Mouse (Mus musculus) midbrain, embryonic 15.5 days (tissue): ENCODE data around the gene Arhgap6. TPM values are rescaled to one million over a fixed set of nuclear protein-coding genes. Genes with fewer than 3 reads are reported as not detected.
"Not testable (repeated sequence)": the region's sequence is repeated elsewhere in the genome, so short reads cannot be mapped to it uniquely, and the experiment has no call there.

ENCODE experiments used
- ATAC-seq: fragments of 200-750 bp; cut with Nextera tagmentation; replicated peaks from 2 replicates; pipeline ENCODE4 v1.8.0; 2017; ENCODE audit warnings: moderate TSS enrichment
- H3K27ac ChIP-seq: fragments of 300-500 bp; sonication (generic); 2 replicates; pipeline ENCODE4 v1.5.1; 2015; ENCODE audit warnings: mild to moderate bottlenecking, inconsistent platforms
- H3K27me3 ChIP-seq: fragments of 300-500 bp; sonication (generic); replicated peaks from 2 replicates; pipeline ENCODE4 v1.6.1; 2015; ENCODE audit warnings: inconsistent platforms
- H3K36me3 ChIP-seq: fragments of 300-500 bp; sonication (generic); replicated peaks from 2 replicates; pipeline ENCODE4 v1.6.1; 2015; ENCODE audit warnings: inconsistent platforms
- H3K4me1 ChIP-seq: fragments of 300-500 bp; sonication (generic); 2 replicates; pipeline ENCODE4 v1.6.1; 2015; ENCODE audit warnings: inconsistent platforms
- H3K4me2 ChIP-seq: fragments of 300-500 bp; sonication (generic); 2 replicates; pipeline ENCODE4 v1.6.1; 2015; ENCODE audit warnings: inconsistent platforms, mild to moderate bottlenecking, moderate library complexity
- H3K4me3 ChIP-seq: fragments of 300-500 bp; sonication (generic); 2 replicates; pipeline ENCODE4 v1.5.1; 2015; ENCODE audit warnings: mild to moderate bottlenecking, inconsistent platforms
- H3K9ac ChIP-seq: fragments of 300-500 bp; sonication (generic); 2 replicates; pipeline ENCODE4 v1.6.1; 2015; ENCODE audit warnings: mild to moderate bottlenecking, inconsistent platforms
- H3K9me3 ChIP-seq: fragments of 300-500 bp; sonication (generic); 2 replicates; pipeline ENCODE4 v1.6.1; 2016; ENCODE audit warnings: inconsistent platforms
- WGBS: fragments of 180-500 bp; shearing (Covaris S2); methylation state at CpG from one replicate; pipeline ENCODE4 v1.1.7; 2015; ENCODE audit warnings: mixed read lengths; 5-methylcytosine and 5-hydroxymethylcytosine counted together
- polyA plus RNA-seq: library from polyadenylated mRNA; unstranded; fragments of >200 nt; fragmentation: Nextera tagmentation; extraction: Ambion mirVana; gene quantifications from 2 replicates; pipeline ENCODE4 v1.2.1, GENCODE M21; 2015

Arhgap6 gene
- polyA plus RNA-seq, 1 experiment from 2014 or later: 0.98 TPM

DNA sequence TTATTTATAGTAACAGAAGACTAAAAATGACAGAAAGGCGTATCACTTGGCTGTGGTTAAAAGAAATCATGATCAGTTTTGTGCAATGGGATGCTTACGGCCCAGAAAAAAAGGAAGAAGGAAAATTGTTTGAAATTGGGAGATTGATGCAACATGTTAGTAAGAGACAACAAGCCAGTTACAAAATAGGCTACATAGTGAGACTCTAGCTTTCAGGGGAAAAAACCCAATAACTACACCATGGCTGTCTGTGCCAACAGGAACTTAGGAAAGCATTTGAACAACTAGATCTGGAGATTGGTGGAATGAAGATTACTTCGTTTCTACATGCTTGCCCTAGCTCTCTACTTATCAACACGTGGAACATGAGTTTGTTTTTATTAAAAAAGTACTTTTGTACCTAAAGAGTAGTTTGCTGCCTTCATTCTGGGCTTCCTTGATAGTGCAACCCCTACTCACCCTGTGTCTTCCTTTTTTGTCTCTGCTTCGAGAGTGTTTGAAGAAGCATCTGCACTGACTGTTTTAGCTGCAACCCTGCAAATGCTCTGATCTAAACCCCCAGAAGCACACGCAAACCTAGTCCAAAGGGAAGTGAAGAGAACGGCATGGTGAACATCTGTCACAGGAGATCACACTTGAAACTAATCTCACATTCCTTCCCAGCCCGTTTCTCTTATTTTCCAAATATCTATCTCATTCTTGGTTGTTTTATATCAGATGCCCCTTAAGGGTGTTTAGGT, 468.7 kb downstream of the Arhgap6 start:
- no peak overlapping the region for H3K4me3 ChIP-seq
- H3K4me1 ChIP-seq: no peaks in the 10 kb centered on the region
- H3K4me2 ChIP-seq: no peak overlapping the region
- WGBS: 75% methylated on average over 8 of the region's 8 CpGs
- no peaks in the 10 kb centered on the region; the same call in 1 of the 2 replicates for H3K27me3 ChIP-seq
- H3K9ac ChIP-seq: no peak overlapping the region
- H3K9me3 ChIP-seq: no peaks in the 10 kb centered on the region
- H3K27ac ChIP-seq: no peak overlapping the region
- no peak for ATAC-seq
- no peaks in the 10 kb centered on the region for H3K36me3 ChIP-seq

DNA sequence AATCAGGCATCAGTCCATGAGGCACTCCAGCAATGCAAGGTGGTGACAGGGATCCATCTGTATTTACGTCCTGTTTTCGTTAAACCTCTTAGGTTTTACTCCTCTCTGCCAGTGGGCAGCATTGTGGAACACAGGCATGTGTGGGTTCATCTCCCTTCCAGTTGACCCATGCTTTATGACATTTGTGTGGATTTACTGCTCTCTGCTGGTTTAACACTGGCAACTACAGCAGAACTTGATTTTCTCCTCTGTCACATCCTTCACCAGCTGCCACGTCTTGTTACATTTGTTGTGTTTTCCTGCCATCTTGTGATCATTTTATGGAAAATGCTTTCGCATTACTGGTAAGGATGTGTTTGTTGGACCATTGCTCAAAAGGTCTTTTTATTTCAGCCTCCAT, 504.7 kb downstream of the Arhgap6 start:
- Histone ChIP-seq H3K9me3 (no peaks in the 10 kb centered on the region), H3K36me3 (no peaks in the 10 kb centered on the region), H3K27ac (no peak overlapping the region), H3K27me3 (no peaks in the 10 kb centered on the region; the same call in 1 of the 2 replicates), H3K9ac (no peak overlapping the region), H3K4me2 (no peak overlapping the region), H3K4me1 (no peaks in the 10 kb centered on the region), H3K4me3 (no peak overlapping the region)
- ATAC-seq: peak; percentile 87
- WGBS: 76% methylated on average over 4 of the region's 4 CpGs

DNA sequence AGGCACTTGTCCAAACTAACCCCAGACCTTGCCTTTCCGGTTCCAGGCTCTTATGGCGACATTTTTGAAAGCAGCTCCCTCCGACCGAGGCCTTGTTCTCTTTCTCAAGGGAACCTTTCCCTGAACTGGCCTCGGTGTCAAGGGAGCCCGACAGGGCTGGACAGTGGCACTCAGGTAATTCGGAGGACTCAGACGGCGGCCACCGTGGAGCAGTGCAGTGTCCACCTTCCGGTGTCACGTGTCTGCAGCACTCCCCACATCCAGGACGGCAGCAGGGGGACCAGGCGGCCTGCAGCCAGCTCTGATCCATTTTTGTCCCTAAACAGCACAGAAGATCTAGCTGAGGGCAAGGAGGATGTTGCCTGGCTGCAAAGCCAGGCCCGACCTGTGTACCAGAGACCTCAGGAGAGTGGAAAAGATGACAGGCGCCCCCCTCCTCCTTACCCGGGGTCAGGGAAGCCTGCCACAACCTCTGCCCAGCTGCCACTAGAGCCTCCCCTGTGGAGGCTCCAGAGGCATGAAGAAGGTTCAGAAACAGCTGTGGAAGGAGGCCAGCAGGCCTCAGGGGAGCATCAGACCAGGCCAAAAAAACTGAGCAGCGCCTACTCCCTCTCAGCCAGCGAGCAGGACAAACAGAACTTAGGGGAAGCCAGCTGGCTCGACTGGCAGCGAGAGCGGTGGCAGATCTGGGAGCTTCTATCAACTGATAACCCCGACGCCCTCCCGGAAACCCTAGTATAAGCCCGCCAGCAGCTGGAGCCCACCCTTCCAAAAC, 507.6 kb downstream of the Arhgap6 start:
- Histone ChIP-seq H3K9ac (no peak overlapping the region), H3K27me3 (no peaks in the 10 kb centered on the region; the same call in 1 of the 2 replicates), H3K27ac (no peak overlapping the region), H3K36me3 (no peaks in the 10 kb centered on the region), H3K4me1 (no peaks in the 10 kb centered on the region), H3K9me3 (no peaks in the 10 kb centered on the region), H3K4me2 (no peak overlapping the region), H3K4me3 (no peak overlapping the region)
- WGBS: 73% methylated on average over 26 of the region's 26 CpGs
- ATAC-seq: no peak

DNA sequence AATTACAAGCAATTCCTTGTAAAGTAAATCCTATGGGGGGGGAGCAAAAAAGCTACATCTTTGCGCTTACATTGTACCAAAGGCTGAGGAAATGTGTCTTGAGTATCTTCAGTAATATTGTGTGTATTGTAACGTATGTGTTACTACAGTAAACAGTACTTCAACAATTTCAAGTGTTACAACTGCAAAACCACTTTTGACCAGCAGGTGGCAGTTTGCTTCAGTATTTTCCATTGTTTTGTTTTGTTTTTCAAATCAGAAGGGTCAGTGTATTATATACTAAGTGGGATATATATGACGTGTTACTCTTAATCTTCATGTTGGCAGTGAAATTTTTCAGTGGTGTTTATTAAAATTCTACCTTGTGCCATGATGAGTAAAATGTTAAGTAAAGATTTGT, 509.0 kb downstream of the Arhgap6 start:
- Histone ChIP-seq H3K4me3 (no peak overlapping the region), H3K4me1 (no peaks in the 10 kb centered on the region), H3K9ac (no peak overlapping the region), H3K27me3 (no peaks in the 10 kb centered on the region; the same call in 1 of the 2 replicates), H3K9me3 (no peaks in the 10 kb centered on the region), H3K4me2 (no peak overlapping the region), H3K27ac (no peak overlapping the region), H3K36me3 (no peaks in the 10 kb centered on the region)
- 47% methylated on average over 3 of the region's 3 CpGs for WGBS
- no peak for ATAC-seq

DNA sequence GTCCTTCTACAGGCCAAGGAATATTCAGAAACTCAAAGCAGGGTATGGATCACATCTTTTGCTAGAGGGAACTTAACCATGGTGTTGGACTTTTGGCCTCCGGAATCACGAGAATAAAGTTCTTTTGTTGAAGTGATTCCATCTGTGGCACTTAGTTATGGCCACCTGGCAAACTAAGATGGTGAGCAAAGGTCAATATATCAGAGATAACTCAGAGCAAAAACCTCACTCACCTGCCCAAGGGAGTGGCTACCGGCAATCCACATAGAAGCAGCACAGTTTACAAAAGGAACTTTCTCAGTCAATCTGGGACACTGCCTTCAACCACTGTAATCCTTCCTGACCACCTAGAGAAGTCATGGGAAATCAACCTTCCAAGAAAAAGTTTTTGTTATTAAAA, 513.7 kb downstream of the Arhgap6 start:
- H3K4me3 ChIP-seq: no peak overlapping the region
- H3K4me1 ChIP-seq: no peaks in the 10 kb centered on the region
- no peak for ATAC-seq

DNA sequence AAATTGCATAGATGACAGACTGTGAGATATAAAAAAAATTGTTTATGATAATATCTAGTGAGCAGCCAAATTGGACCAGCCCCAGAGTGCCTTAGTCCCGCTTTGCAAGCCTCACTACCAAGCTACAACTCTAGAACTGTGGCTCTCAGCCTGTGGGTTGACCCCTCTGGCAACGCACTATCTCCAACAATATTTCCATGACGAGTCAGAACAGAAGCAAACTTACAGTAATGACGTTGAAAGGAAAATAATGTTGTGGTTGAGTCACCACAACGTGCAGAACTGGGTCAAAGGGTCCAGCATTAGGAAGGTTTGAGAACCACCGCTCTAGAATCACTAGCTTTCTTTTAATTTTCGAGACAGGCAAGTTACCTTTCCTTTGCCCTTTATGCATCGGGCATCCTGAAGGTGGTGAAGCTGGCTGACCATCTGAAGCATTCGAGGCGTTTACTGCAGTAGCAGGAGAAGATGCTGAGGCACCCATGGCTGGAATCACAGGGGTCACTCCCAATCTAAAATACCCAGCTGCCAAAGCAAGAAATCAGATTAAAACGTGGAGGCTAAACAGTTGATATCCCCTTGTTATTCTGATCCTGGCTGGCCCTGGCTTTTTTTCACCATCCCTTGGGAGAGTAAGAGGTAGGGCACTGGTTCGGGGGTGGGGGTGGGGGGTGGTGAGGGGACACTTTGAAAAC, 524.3 kb downstream of the Arhgap6 start:
- Histone ChIP-seq H3K36me3 (no peaks in the 10 kb centered on the region), H3K4me1 (peaks cover 8% of the 10 kb centered on the region), H3K27me3 (no peaks in the 10 kb centered on the region; the same call in 1 of the 2 replicates), H3K9ac (peak overlapping the region; percentile 54), H3K9me3 (no peaks in the 10 kb centered on the region), H3K4me2 (peak overlapping the region; percentile 53), H3K27ac (no peak overlapping the region), H3K4me3 (peak overlapping the region; percentile 65)
- no peak for ATAC-seq
- WGBS: 62% methylated on average over 12 of the region's 12 CpGs

More for the DNA sequence above, 513.7 kb downstream of the Arhgap6 start:
- H3K9ac ChIP-seq: no peak overlapping the region
- no peak overlapping the region for H3K27ac ChIP-seq
- no peak overlapping the region for H3K4me2 ChIP-seq
- H3K36me3 ChIP-seq: no peaks in the 10 kb centered on the region; the same call in 1 of the 2 replicates
- no peaks in the 10 kb centered on the region for H3K27me3 ChIP-seq
- 81% methylated on average over 3 of the region's 3 CpGs for WGBS
- no peaks in the 10 kb centered on the region for H3K9me3 ChIP-seq

DNA sequence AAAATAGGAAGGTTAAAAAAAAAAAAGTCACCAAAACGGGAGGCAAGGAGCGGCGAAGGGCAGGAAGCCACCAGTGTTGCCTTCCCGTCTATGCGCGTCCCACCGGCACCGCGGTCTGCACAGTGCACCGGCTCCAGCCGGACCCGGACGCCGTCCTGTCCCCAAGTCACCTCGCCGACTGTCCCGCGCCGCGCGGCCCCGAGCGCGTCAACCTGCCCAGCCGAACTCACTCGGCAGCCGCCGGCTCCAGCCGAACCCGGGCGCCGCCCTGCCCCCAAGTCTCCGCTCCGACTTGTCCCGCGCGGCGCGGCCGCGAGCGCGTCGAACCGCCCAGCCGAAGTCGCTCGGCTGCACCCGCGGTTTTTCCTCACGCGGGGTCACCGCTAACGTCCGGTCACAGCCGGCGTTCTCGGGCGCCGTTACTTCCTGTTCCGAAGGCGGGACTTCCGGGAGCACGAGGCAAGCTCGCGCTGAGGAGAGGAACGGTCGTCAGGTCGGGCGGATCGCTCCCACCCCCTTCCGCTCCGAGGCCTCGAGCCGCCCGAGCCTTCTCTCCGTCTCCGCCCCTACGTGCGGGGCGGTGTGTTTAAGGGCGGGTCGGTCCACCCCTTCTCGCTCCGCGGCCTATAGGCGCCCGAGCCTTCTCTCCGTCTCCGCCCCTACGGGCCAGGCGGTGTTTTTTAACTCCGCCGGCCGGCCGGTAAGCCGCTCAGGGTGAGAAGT, 525.2 kb downstream of the Arhgap6 start, which contains the start of gene Hccs:
Hccs (minus strand) TSS at position 428 of the 723 bp plus-strand sequence.
- peak within 1 kb of the TSS; percentile 54 for H3K9ac ChIP-seq
- peak within 1 kb of the TSS; percentile 65 for H3K4me3 ChIP-seq
- no peaks in the 10 kb centered on the region for H3K36me3 ChIP-seq
- 25% methylated on average over 94 of the region's 97 CpGs for WGBS
- H3K27me3 ChIP-seq: no peaks in the 10 kb centered on the region; the same call in 1 of the 2 replicates
- H3K27ac ChIP-seq: peak within 1 kb of the TSS; percentile 83
- H3K9me3 ChIP-seq: no peaks in the 10 kb centered on the region
- peak; percentile 100 for ATAC-seq
- H3K4me1 ChIP-seq: peaks cover 8% of the 10 kb centered on the region
- H3K4me2 ChIP-seq: peak within 1 kb of the TSS; percentile 53

DNA sequence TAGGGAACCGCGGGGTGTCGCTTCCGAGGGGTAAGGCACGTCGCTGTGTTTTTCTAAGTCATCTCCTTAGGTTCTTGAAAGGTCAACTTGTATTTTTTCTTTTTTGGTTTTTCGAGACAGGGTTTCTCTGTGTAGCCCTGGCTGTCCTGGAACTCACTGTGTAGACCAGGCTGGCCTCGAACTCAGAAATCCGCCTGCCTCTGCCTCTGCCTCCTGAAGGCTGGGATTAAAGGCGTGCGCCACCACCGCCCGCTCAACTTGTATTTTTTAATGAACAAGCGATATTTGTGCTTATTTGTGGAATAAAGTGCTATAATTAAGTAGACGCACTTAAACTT, 525.7 kb downstream of the Arhgap6 start:
- ATAC-seq, H3K4me1 ChIP-seq, H3K9me3 ChIP-seq, H3K9ac ChIP-seq, H3K27me3 ChIP-seq, H3K36me3 ChIP-seq: not testable (repeated sequence)
- Histone ChIP-seq H3K27ac (peak overlapping the region; percentile 83), H3K4me2 (peak overlapping the region; percentile 39), H3K4me3 (peak overlapping the region; percentile 65)
- 39% methylated on average over 15 of the region's 15 CpGs for WGBS

DNA sequence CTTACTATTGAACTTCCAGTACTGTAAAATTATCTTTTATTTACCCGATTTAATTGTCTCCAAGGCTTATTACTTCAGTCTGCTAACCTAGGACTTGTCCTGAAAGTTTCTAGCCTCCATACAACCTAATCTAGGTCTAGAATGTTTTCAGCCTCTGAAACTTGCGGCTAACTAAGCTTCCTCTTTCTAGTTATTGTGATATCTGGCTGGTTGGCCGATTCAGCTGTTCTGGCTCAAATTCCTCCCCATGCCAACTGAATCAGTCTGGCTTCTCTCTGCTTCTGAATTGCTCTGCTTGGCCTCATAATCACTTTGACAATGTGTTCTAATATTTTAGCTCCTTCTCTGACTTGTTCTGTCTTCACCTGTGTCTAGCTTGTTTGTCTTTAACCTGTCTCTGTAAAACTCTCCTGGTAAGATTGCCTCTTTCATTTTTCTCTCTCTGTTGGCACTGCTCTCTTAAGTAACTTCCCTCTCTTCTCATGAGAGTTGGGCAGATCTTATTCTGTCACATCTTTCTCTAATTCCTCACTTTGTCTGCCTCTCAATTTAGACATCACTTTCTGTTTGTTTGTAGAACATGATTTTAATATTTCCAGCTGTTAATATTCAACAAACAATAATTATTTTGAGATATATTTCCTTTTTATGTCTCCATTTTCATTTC, 531.2 kb downstream of the Arhgap6 start:
- Histone ChIP-seq H3K36me3 (no peaks in the 10 kb centered on the region), H3K4me1 (no peaks in the 10 kb centered on the region), H3K9me3 (no peaks in the 10 kb centered on the region), H3K9ac (no peak overlapping the region), H3K27ac (no peak overlapping the region), H3K4me3 (no peak overlapping the region), H3K27me3 (no peaks in the 10 kb centered on the region), H3K4me2 (no peak overlapping the region)
- WGBS: 85% methylated on average over 3 of the region's 3 CpGs
- no peak for ATAC-seq

DNA sequence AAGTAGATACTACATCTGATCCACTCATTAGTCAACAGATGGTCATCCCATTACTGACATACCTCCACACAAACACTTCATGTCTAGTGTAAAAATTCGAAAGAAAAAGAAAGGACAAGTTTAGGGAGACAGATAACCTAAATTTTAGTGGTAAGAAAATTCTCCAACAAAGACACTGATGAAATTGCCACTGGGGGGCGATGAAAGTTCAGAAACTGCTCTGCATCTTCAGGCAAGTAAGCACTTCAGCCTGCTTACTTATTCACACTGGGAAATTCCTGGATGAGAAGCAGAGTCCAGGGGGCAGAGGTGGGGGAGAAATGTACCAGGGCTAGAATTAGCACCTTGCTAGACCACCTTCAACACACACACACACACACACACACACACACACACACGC, 537.4 kb downstream of the Arhgap6 start:
- no peaks in the 10 kb centered on the region for H3K36me3 ChIP-seq
- no peak overlapping the region for H3K4me2 ChIP-seq
- H3K27ac ChIP-seq: no peak overlapping the region
- WGBS: 34% methylated on average over 3 of the region's 3 CpGs
- no peaks in the 10 kb centered on the region for H3K9me3 ChIP-seq
- no peak for ATAC-seq
- no peak overlapping the region for H3K4me3 ChIP-seq
- H3K4me1 ChIP-seq: no peaks in the 10 kb centered on the region
- H3K9ac ChIP-seq: no peak overlapping the region
- H3K27me3 ChIP-seq: peaks cover 7% of the 10 kb centered on the region; the same call in 1 of the 2 replicates

DNA sequence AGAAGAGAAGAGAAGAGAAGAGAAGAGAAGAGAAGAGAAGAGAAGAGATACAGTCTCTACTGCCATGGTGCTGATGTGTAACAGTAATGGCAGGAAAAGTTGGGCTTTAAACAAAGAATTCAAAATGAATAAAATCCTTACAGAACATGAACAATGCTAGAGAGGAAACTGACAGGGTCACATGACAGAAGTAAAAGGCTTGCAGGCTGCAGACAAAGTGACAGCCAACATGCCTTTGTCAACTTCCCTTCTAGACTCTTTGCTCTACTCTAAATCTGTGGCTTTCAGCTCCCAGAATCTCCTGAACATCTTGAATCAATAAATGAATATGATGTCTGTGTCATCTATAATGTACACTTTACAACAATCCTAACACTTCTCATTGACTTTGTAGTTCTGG, 542.7 kb downstream of the Arhgap6 start:
- Histone ChIP-seq H3K4me1 (no peaks in the 10 kb centered on the region), H3K9ac (no peak overlapping the region), H3K4me2 (no peak overlapping the region), H3K27ac (no peak overlapping the region), H3K9me3 (no peaks in the 10 kb centered on the region), H3K4me3 (no peak overlapping the region), H3K36me3 (no peaks in the 10 kb centered on the region), H3K27me3 (peaks cover 7% of the 10 kb centered on the region; the same call in 1 of the 2 replicates)
- ATAC-seq: no peak
